Mouse (Mus musculus) intestine, embryonic 15.5 days (tissue): ENCODE data around the gene Mak. TPM values are rescaled to one million over a fixed set of nuclear protein-coding genes. Genes with fewer than 3 reads are reported as not detected.
A peak's percentile ranks its signal among the peaks of the same experiment; 100 is the strongest.
"Not testable (repeated sequence)": the region's sequence is repeated elsewhere in the genome, so short reads cannot be mapped to it uniquely, and the experiment has no call there.

ENCODE experiments used
- ATAC-seq: fragments of 200-750 bp; cut with Nextera tagmentation; 2 replicates; pipeline ENCODE4 v1.8.0; 2017; ENCODE audit warnings: moderate TSS enrichment, moderate library complexity
- H3K27ac ChIP-seq: fragments of 300-500 bp; sonication (generic); 2 replicates; pipeline ENCODE4 v1.5.1; 2015; ENCODE audit warnings: mild to moderate bottlenecking, inconsistent platforms
- H3K27me3 ChIP-seq: fragments of 300-500 bp; sonication (generic); replicated peaks from 2 replicates; pipeline ENCODE4 v1.6.1; 2015; ENCODE audit warnings: inconsistent platforms
- H3K36me3 ChIP-seq: fragments of 300-500 bp; sonication (generic); 2 replicates; pipeline ENCODE4 v1.6.1; 2015; ENCODE audit warnings: inconsistent platforms
- H3K4me1 ChIP-seq: fragments of 300-500 bp; sonication (generic); replicated peaks from 2 replicates; pipeline ENCODE4 v1.6.1; 2015; ENCODE audit warnings: inconsistent platforms
- H3K4me2 ChIP-seq: fragments of 300-500 bp; sonication (generic); replicated peaks from 2 replicates; pipeline ENCODE4 v1.6.1; 2015; ENCODE audit warnings: mild to moderate bottlenecking, inconsistent platforms
- H3K4me3 ChIP-seq: fragments of 300-500 bp; sonication (generic); replicated peaks from 2 replicates; pipeline ENCODE4 v1.5.1; 2015; ENCODE audit warnings: inconsistent platforms
- H3K9ac ChIP-seq: fragments of 300-500 bp; sonication (generic); 2 replicates; pipeline ENCODE4 v1.6.1; 2015; ENCODE audit warnings: inconsistent platforms
- H3K9me3 ChIP-seq: fragments of 300-500 bp; sonication (generic); 2 replicates; pipeline ENCODE4 v1.6.1; 2016; ENCODE audit warnings: inconsistent platforms
- WGBS: fragments of 180-500 bp; shearing (Covaris S2); methylation state at CpG from one replicate; pipeline ENCODE4 v1.1.7; 2015; 5-methylcytosine and 5-hydroxymethylcytosine counted together
- polyA plus RNA-seq: library from polyadenylated mRNA; unstranded; fragments of >200 nt; fragmentation: Nextera tagmentation; extraction: Ambion mirVana; gene quantifications from 2 replicates; pipeline ENCODE4 v1.2.1, GENCODE M21; 2015

Mak gene
- polyA plus RNA-seq, 1 experiment from 2014 or later: 0.31 TPM

DNA sequence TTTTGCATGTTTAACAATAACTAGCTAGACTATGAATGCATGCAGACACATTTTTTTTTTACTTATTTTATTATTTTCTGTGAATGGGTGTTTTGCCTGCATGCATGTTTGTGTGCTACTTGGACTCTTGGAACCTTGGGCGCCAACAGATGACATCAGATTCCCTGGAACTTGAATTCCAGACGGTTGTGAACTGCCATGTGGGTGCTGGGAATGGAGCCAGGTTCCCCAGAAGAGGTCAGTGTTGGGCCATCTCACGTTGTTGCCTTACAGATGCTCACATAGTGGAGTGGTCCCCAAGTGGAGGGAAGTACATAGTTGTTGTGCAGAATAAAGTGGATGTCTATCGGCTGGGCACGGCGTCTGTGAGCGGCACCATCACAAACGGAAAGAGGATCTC is 70.6 kb downstream of the Mak start:
- no peak overlapping the region for H3K4me3 ChIP-seq
- H3K27ac ChIP-seq: no peak overlapping the region
- H3K36me3 ChIP-seq: peaks cover 50% of the 10 kb centered on the region
- ATAC-seq: no peak
- no peaks in the 10 kb centered on the region for H3K4me1 ChIP-seq
- no peaks in the 10 kb centered on the region for H3K27me3 ChIP-seq
- H3K4me2 ChIP-seq: no peak overlapping the region
- 83% methylated on average over 8 of the region's 8 CpGs for WGBS
- no peaks in the 10 kb centered on the region for H3K9me3 ChIP-seq
- H3K9ac ChIP-seq: no peak overlapping the region

DNA sequence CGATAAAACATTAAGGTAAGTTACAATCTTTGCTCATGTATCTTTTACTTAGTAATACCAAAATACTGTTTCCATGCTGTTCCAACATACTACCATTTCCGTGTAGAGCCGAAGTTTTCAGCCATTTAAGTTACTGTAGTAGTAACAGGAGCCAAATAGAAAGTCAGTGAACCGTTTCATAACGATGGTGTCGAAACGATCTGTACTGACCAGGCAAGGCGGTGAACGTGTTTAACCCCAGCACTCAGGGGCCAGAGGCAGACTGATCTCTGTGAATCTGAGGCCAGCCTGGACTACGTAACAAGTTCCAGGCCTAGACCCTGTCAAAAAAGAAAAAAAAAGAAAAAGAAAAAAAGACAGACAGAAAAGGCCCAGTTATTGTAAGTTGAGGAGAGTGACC is 71.2 kb downstream of the Mak start:
- no peaks in the 10 kb centered on the region for H3K27me3 ChIP-seq

GRCm38 (mm10) chr13:41006244-41006643 is 73.3 kb downstream of the Mak start:
- Histone ChIP-seq H3K9me3 (no peaks in the 10 kb centered on the region), H3K27me3 (no peaks in the 10 kb centered on the region), H3K36me3 (peaks cover 39% of the 10 kb centered on the region), H3K4me3 (no peak overlapping the region), H3K4me2 (no peak overlapping the region), H3K9ac (no peak overlapping the region), H3K27ac (no peak overlapping the region), H3K4me1 (peaks cover 7% of the 10 kb centered on the region; the same call in 1 of the 2 replicates)
- WGBS: 88% methylated on average over 4 of the region's 4 CpGs
- ATAC-seq: peak; percentile 75

More for the DNA sequence above, 71.2 kb downstream of the Mak start:
- Histone ChIP-seq H3K4me2 (no peak overlapping the region), H3K27ac (no peak overlapping the region), H3K9ac (no peak overlapping the region), H3K4me1 (no peaks in the 10 kb centered on the region), H3K4me3 (no peak overlapping the region), H3K9me3 (no peaks in the 10 kb centered on the region), H3K36me3 (peaks cover 50% of the 10 kb centered on the region)
- WGBS: 93% methylated on average over 10 of the region's 10 CpGs
- no peak for ATAC-seq

DNA sequence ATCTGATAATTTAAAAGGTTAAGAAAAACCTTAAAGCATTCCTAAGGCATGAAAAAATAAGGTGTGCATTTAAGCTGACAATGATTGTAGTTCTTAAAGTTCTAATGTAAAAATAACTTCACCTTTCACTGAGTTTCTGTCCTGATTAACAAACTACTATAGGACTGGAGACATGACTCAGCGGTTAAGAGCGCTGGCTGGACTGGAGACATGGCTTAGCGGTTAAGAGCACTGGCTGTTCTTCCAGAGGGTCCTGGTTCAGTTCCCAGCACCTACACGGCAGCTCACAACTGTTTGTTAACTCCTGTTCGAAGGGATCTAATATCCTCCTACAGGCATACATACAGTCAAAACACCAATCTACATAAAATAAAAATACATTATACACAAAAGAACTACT is 77.5 kb downstream of the Mak start:
- WGBS: 78% methylated on average over 5 of the region's 5 CpGs
- Histone ChIP-seq H3K27ac (no peak overlapping the region), H3K4me3 (no peak overlapping the region), H3K9ac (no peak overlapping the region), H3K36me3 (peaks cover 11% of the 10 kb centered on the region; the same call in 1 of the 2 replicates), H3K4me1 (peaks cover 11% of the 10 kb centered on the region; the same call in 1 of the 2 replicates), H3K27me3 (no peaks in the 10 kb centered on the region), H3K4me2 (peak overlapping the region; percentile 63), H3K9me3 (no peaks in the 10 kb centered on the region)
- ATAC-seq: no peak

GRCm38 (mm10) chr13:41000926-41001639 is 78.4 kb downstream of the Mak start, which contains the start of gene Pak1ip1:
Gene Pak1ip1 (plus strand): TSS chr13:41001023.
- peak within 1 kb of the TSS; percentile 97 for H3K27ac ChIP-seq
- H3K4me3 ChIP-seq: peak within 1 kb of the TSS; percentile 73
- H3K9ac ChIP-seq: peak within 1 kb of the TSS; percentile 79
- peak; percentile 95 for ATAC-seq
- no peaks in the 10 kb centered on the region for H3K27me3 ChIP-seq
- H3K9me3 ChIP-seq: no peaks in the 10 kb centered on the region
- peak within 1 kb of the TSS; percentile 87 for H3K4me2 ChIP-seq
- H3K4me1 ChIP-seq: peaks cover 11% of the 10 kb centered on the region; the same call in 1 of the 2 replicates
- peaks cover 6% of the 10 kb centered on the region; the same call in 1 of the 2 replicates for H3K36me3 ChIP-seq
- WGBS: 0% methylated on average over 58 of the region's 58 CpGs

DNA sequence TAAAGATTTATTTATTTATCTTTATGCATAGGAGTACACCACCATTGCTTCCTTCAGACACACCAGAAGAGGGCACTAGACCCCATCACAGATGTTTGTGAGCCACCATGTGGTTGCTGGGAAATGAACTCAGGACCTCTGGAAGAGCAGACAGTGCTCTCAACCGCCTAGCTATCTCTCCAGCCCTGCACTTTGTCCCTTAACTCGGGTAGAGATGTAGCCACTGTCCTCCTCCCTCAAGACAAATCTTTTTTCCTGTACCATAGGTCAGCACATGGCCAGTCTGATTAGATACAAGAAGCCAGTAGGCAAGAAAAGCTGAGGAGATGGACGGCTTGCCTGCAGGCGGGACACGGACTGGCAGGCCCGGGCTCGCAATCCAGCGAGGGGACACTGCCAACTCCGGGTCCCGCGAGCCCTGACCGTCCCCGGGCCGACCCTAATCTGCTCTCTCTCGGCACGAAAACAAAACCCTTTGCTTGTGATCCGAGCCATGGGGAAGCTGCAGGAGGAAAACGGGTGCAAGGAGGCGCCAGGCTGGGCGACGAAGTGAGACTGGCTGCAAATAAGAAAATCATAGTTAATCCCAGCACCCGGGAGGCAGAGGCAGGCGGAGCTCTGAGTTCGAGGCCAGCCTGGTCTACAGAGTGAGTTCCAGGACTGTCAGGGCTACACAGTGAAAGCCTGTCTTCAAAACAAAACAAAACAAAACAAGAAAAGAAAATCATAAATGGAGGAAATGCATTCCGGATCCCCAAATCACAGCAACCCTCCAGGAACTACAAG is 79.2 kb downstream of the Mak start:
- ATAC-seq: peak; percentile 66
- peak overlapping the region; percentile 79 for H3K9ac ChIP-seq
- no peaks in the 10 kb centered on the region for H3K27me3 ChIP-seq
- peaks cover 11% of the 10 kb centered on the region; the same call in 1 of the 2 replicates for H3K4me1 ChIP-seq
- peak overlapping the region; percentile 87 for H3K4me2 ChIP-seq
- H3K36me3 ChIP-seq: peaks cover 2% of the 10 kb centered on the region; the same call in 1 of the 2 replicates
- 1% methylated on average over 25 of the region's 25 CpGs for WGBS
- no peaks in the 10 kb centered on the region for H3K9me3 ChIP-seq
- peak overlapping the region; percentile 73 for H3K4me3 ChIP-seq
- peak overlapping the region; percentile 97 for H3K27ac ChIP-seq

- not testable (repeated sequence) for H3K9me3 ChIP-seq, H3K4me2 ChIP-seq, ATAC-seq, H3K4me3 ChIP-seq, H3K27me3 ChIP-seq, H3K36me3 ChIP-seq, H3K27ac ChIP-seq, H3K9ac ChIP-seq
- 90% methylated on average over 5 of the region's 5 CpGs for WGBS
- H3K4me1 ChIP-seq: peaks cover 11% of the 10 kb centered on the region; the same call in 1 of the 2 replicates
These were observed 81.0 kb downstream of the Mak start for GRCm38 (mm10) chr13:40998537-40998936.

DNA sequence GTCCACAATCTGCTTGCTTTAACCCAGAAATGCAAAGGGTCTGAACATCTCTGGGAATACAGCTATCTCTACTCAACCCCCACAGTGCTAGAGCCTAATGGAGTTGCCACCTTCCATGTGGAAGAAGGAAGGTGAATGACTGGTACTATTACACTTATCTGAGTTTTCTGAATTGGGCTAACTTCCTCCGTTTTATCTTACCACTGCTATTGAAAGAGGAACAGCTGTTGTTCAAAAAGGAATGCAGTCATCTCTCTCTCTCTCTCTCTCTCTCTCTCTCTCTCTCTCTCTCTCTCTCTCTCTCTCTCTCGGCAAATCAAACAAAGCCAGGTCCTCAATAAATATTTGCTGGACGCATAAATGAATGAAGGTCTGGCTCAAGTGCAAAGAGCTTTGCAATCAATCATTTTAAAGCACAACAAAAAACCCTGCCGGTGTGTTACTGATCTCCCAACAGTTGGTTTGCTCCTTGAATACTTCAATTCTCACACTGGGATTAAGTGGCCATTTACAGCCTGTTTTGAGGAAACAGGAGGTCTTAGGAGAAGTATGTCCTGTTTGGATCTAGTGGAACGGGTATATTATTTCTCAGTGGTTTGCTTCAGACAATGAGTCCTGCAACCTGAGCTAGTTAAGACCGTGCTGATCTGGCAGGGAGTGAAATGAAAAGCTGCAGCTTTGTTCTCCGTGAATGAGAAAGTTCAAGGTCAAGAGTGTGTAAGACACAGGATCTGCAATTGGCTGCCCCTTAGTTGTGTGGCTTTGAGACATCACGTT is 84.8 kb downstream of the Mak start:
- H3K4me2 ChIP-seq: peak overlapping the region; percentile 23; the same call in 1 of the 2 replicates
- H3K9ac ChIP-seq: no peak overlapping the region
- H3K4me1 ChIP-seq: no peaks in the 10 kb centered on the region
- peak; percentile 47 for ATAC-seq
- H3K27me3 ChIP-seq: no peaks in the 10 kb centered on the region
- WGBS: 11% methylated on average over 8 of the region's 8 CpGs
- no peak overlapping the region; the same call in 1 of the 2 replicates for H3K27ac ChIP-seq
- no peaks in the 10 kb centered on the region for H3K9me3 ChIP-seq
- H3K4me3 ChIP-seq: no peak overlapping the region
- H3K36me3 ChIP-seq: no peaks in the 10 kb centered on the region

- H3K4me1 ChIP-seq: no peaks in the 10 kb centered on the region
- no peak for ATAC-seq
- 79% methylated on average over 2 of the region's 2 CpGs for WGBS
- H3K27me3 ChIP-seq: no peaks in the 10 kb centered on the region
- H3K4me3 ChIP-seq: no peak overlapping the region
- no peak overlapping the region for H3K4me2 ChIP-seq
- no peak overlapping the region for H3K9ac ChIP-seq
- H3K9me3 ChIP-seq: no peaks in the 10 kb centered on the region
- no peak overlapping the region for H3K27ac ChIP-seq
- H3K36me3 ChIP-seq: no peaks in the 10 kb centered on the region
These were observed 91.1 kb downstream of the Mak start for GRCm38 (mm10) chr13:40988418-40988817.

DNA sequence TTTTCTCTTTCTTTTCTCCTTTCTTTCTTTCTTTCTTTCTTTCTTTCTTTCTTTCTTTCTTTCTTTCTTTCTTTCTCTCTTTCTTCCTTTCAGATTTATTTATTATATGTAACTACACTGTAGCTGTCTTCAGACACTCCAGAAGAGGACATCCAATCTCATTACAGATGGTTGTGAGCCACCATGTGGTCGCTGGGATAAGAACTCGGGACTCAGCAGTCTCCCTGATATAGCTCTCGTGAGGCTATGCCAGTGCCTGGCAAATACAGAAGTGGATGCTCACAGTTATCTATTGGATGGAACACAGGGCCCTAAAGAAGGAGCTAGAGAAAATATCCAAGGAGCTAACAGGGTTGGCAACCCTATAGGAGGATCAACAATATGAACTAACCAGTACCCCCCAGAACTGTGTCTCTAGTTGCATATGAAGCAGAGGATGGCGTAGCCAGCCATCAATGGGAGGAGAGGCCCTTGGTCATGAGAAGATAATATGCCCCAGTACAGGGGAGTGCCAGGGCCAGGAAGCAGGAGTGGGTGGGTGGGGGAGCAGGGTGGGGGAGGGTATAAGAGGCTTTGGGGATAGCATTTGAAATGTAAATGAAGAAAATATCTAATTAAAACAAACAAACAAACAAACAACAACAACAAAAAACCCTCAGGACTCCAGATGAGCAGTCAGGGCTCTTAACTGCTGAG is 91.8 kb downstream of the Mak start:
- not testable (repeated sequence) for H3K36me3 ChIP-seq, H3K4me1 ChIP-seq, H3K4me2 ChIP-seq, H3K27me3 ChIP-seq, H3K9ac ChIP-seq, H3K4me3 ChIP-seq, ATAC-seq, H3K9me3 ChIP-seq, H3K27ac ChIP-seq
- 66% methylated on average over 4 of the region's 4 CpGs for WGBS

GRCm38 (mm10) chr13:40986081-40986480 is 93.4 kb downstream of the Mak start:
- no peaks in the 10 kb centered on the region for H3K9me3 ChIP-seq
- no peak overlapping the region for H3K4me2 ChIP-seq
- no peaks in the 10 kb centered on the region for H3K27me3 ChIP-seq
- H3K27ac ChIP-seq: no peak overlapping the region
- no peak overlapping the region for H3K4me3 ChIP-seq
- no peaks in the 10 kb centered on the region for H3K36me3 ChIP-seq
- no peak overlapping the region for H3K9ac ChIP-seq
- no peak for ATAC-seq
- 90% methylated on average over 5 of the region's 5 CpGs for WGBS
- no peaks in the 10 kb centered on the region for H3K4me1 ChIP-seq
